In the genomic region with DNA sequence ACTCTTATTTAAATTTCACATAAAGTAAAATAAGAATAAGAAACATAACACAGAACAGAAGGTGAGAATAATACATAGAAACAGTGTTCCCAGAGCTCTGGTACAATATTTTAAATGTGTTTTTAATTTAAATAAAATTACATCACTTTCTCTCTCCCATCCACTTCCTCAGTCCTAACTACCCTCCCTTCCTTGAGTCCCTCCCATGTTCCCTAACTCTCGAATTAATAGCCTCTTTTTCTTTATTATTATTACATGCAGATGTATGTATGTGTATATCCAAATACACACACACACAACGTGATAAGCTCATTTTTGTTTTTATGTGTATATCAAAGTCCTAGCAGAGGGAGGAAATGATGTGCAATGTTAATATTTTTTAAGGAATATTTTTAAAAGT, we compare ENCODE assay signal across 15 mouse cellular contexts.
"Had no signal": no experiment of that assay in that cellular context is flagged by ENCODE, and none has a peak within 500 bp of the region (broad histone marks: within the 10 kb centered on the region; RNA-seq: fewer than 3 reads in every experiment).

No protein-coding gene starts in this region.

- H3K4me1 ChIP-seq: neural tube, embryonic 15.5 days; stomach, embryonic 15.5 days had no signal

- H3K36me3 ChIP-seq: neural tube, embryonic 15.5 days; stomach, embryonic 15.5 days had no signal

- H3K9me3 ChIP-seq: neural tube, embryonic 15.5 days; stomach, embryonic 15.5 days had no signal

- DNase-seq: retina, postnatal 1 day; right cerebral cortex, adult 18-20 months; right cerebral cortex, postnatal 14 days; right cerebral cortex, postnatal 25 days; right cerebral cortex, postnatal 4 days; spleen, adult 18-20 months; thymus, adult 18-20 months; thymus, adult 2 months; thymus, postnatal 14 days; thymus, postnatal 25 days; thymus, postnatal 36 days; thymus, postnatal 4 days had no signal

- H3K27ac ChIP-seq: neural tube, embryonic 15.5 days; stomach, embryonic 15.5 days; stomach, postnatal 0 days had no signal

- H3K4me3 ChIP-seq: neural tube, embryonic 15.5 days; stomach, embryonic 15.5 days had no signal

- H3K9ac ChIP-seq: neural tube, embryonic 15.5 days; stomach, embryonic 15.5 days had no signal

- H3K4me2 ChIP-seq: neural tube, embryonic 15.5 days; stomach, embryonic 15.5 days had no signal

- H3K27me3 ChIP-seq: neural tube, embryonic 15.5 days; stomach, embryonic 15.5 days had no signal
